In genomic region chr16:18229622-18230021, GRCm38 (mm10) we compare ENCODE assay signal across 7 mouse cellular contexts. TPM values are rescaled to one million over a fixed set of nuclear protein-coding genes. Genes with fewer than 3 reads are reported as not detected.
DNase-seq lines count a peak whose midpoint lies in the region; ATAC-seq lines count a peak whose summit lies in the region.

No protein-coding gene starts in this region.

- peak overlapping the region; percentile 2; the same call in 1 of the 2 replicates for H3K4me2 ChIP-seq in limb, embryonic 12.5 days

- H3K36me3 ChIP-seq in limb, embryonic 12.5 days, result peaks cover 51% of the 10 kb centered on the region
- H3K36me3 ChIP-seq in limb, embryonic 10.5 days, result peaks cover 59% of the 10 kb centered on the region

- H3K9me3 ChIP-seq in limb, embryonic 12.5 days, result no peaks in the 10 kb centered on the region
- H3K9me3 ChIP-seq in limb, embryonic 10.5 days (replicated peaks), result no peaks in the 10 kb centered on the region

- H3K9ac ChIP-seq in limb, embryonic 12.5 days (replicated peaks), result peak overlapping the region; percentile 19; the same call in 1 of the 2 replicates

- no peak overlapping the region for H3K4me3 ChIP-seq in limb, embryonic 12.5 days (replicated peaks)
- H3K4me3 ChIP-seq in limb, embryonic 10.5 days, result no peak overlapping the region

- H3K27ac ChIP-seq in limb, embryonic 12.5 days, result peak overlapping the region; percentile 50
- H3K27ac ChIP-seq in limb, embryonic 10.5 days, result no peak overlapping the region

- DNase-seq in limb, embryonic 10.5 days (ENCODE audit: low spot score), result no peak
- peak; percentile 75 for DNase-seq in cerebellum, adult 9-10 months
- DNase-seq in heart, adult 8-10 months (ENCODE audit: low spot score), result peak; percentile 42
- peak; percentile 81 for DNase-seq in layer of hippocampus, postnatal 36 days
- DNase-seq in telencephalon, adult 2 months (ENCODE audit: low read depth, low spot score), result peak; percentile 77

- H3K4me1 ChIP-seq in limb, embryonic 12.5 days (replicated peaks), result peaks cover 27% of the 10 kb centered on the region
- peaks cover 32% of the 10 kb centered on the region for H3K4me1 ChIP-seq in limb, embryonic 10.5 days

- ATAC-seq in limb, embryonic 12.5 days (ENCODE audit: insufficient number of reproducible peaks, insufficient read depth, low FRiP score, low TSS enrichment, low read depth), result no peak
- no peak for ATAC-seq in activated CD4-positive, CD25-positive, alpha-beta regulatory T cell, adult 4 months

- WGBS in limb, embryonic 12.5 days, result 82% methylated on average over 11 of the region's 11 CpGs
- WGBS in limb, embryonic 10.5 days, result 95% methylated on average over 11 of the region's 11 CpGs

- no peaks in the 10 kb centered on the region for H3K27me3 ChIP-seq in limb, embryonic 12.5 days
- H3K27me3 ChIP-seq in limb, embryonic 10.5 days (ENCODE audit: low read depth, poor library complexity, severe bottlenecking), result no peaks in the 10 kb centered on the region

RNA-seq across cellular contexts. Expression of gene Zdhhc8, which starts 5.3 kb away (rescaled TPM):
- 18.5 and 20.0 TPM in 2 replicates for polyA plus RNA-seq in limb, embryonic 12.5 days (2016; fragmentation: Nextera tagmentation; extraction: Ambion mirVana)
- 14.1 and 16.7 TPM in 2 replicates for polyA plus RNA-seq in limb, embryonic 10.5 days (2016; fragmentation: Nextera tagmentation; extraction: Ambion mirVana)
- total RNA-seq in heart, adult 8-10 months (2022), result 10 to 100 TPM; 19.5 to 24.0 (median 20.8) TPM
- total RNA-seq in layer of hippocampus, postnatal 36 days (2021), result 10 to 100 TPM; 68.5 to 70.0 TPM
- 1 to 10 TPM; 1.7 to 2.7 TPM for polyA plus RNA-seq in activated CD4-positive, CD25-positive, alpha-beta regulatory T cell, adult 4 months (2017; shearing (Covaris generic))

RNA-seq across cellular contexts. Expression of gene Ccdc188, which starts 11.9 kb away (rescaled TPM):
- not detected in 2 replicates for polyA plus RNA-seq in limb, embryonic 12.5 days (2016; fragmentation: Nextera tagmentation; extraction: Ambion mirVana)
- not detected in 2 replicates for polyA plus RNA-seq in limb, embryonic 10.5 days (2016; fragmentation: Nextera tagmentation; extraction: Ambion mirVana)
- total RNA-seq in heart, adult 8-10 months (2022), result not detected
- not detected for total RNA-seq in layer of hippocampus, postnatal 36 days (2021)
- not detected for polyA plus RNA-seq in activated CD4-positive, CD25-positive, alpha-beta regulatory T cell, adult 4 months (2017; shearing (Covaris generic))

RNA-seq across cellular contexts. Expression of gene Trmt2a, which starts 18.9 kb away (rescaled TPM):
- 119 and 122 TPM in 2 replicates for polyA plus RNA-seq in limb, embryonic 12.5 days (2016; fragmentation: Nextera tagmentation; extraction: Ambion mirVana)
- 118 and 122 TPM in 2 replicates for polyA plus RNA-seq in limb, embryonic 10.5 days (2016; fragmentation: Nextera tagmentation; extraction: Ambion mirVana)
- 10 to 100 TPM; 15.8 to 19.5 (median 17.7) TPM for total RNA-seq in heart, adult 8-10 months (2022)
- 10 to 100 TPM; 48.9 to 64.1 TPM for total RNA-seq in layer of hippocampus, postnatal 36 days (2021)
- 10 to 100 TPM; 27.7 to 46.5 TPM for polyA plus RNA-seq in activated CD4-positive, CD25-positive, alpha-beta regulatory T cell, adult 4 months (2017; shearing (Covaris generic))

RNA-seq across cellular contexts. Expression of gene Ranbp1, which starts 18.9 kb away (rescaled TPM):
- polyA plus RNA-seq in limb, embryonic 12.5 days (2016; fragmentation: Nextera tagmentation; extraction: Ambion mirVana), result 943 and 976 TPM in 2 replicates
- polyA plus RNA-seq in limb, embryonic 10.5 days (2016; fragmentation: Nextera tagmentation; extraction: Ambion mirVana), result 1,185 and 1,368 TPM in 2 replicates
- 10 to 100 TPM; 30.5 to 40.3 (median 34.7) TPM for total RNA-seq in heart, adult 8-10 months (2022)
- 10 to 100 TPM; 85.1 to 90.7 TPM for total RNA-seq in layer of hippocampus, postnatal 36 days (2021)
- 100 to 1,000 TPM; 186 to 213 TPM for polyA plus RNA-seq in activated CD4-positive, CD25-positive, alpha-beta regulatory T cell, adult 4 months (2017; shearing (Covaris generic))

RNA-seq across cellular contexts. Expression of gene Gm49776, which starts 28.5 kb away (rescaled TPM):
- polyA plus RNA-seq in limb, embryonic 12.5 days (2016; fragmentation: Nextera tagmentation; extraction: Ambion mirVana), result 3.3 and 7.5 TPM in 2 replicates
- polyA plus RNA-seq in limb, embryonic 10.5 days (2016; fragmentation: Nextera tagmentation; extraction: Ambion mirVana), result 2.5 TPM in 1 of 2 replicates, not detected in the other
- total RNA-seq in heart, adult 8-10 months (2022), result not detected
- total RNA-seq in layer of hippocampus, postnatal 36 days (2021), result not detected
- not detected for polyA plus RNA-seq in activated CD4-positive, CD25-positive, alpha-beta regulatory T cell, adult 4 months (2017; shearing (Covaris generic))
